Comparison of ENCODE assay signal across 13 mouse cellular contexts in genomic region chr11:87589605-87590004, GRCm38 (mm10). TPM values are rescaled to one million over a fixed set of nuclear protein-coding genes. Genes with fewer than 3 reads are reported as not detected.
A peak's percentile ranks its signal among the peaks of the same experiment; 100 is the strongest.
DNase-seq lines count a peak whose midpoint lies in the region; ATAC-seq and TF ChIP-seq lines count a peak whose summit lies in the region.
"Had no signal": no experiment of that assay in that cellular context is flagged by ENCODE, and none has a peak within 500 bp of the region (broad histone marks: within the 10 kb centered on the region; RNA-seq: fewer than 3 reads in every experiment).

No protein-coding gene starts in this region.

- H3K4me3 ChIP-seq in forebrain, embryonic 13.5 days, result no peak overlapping the region
- no peak overlapping the region; the same call in 1 of the 2 replicates for H3K4me3 ChIP-seq in forebrain, embryonic 11.5 days (ENCODE audit: low read depth, low read length)
- no peak overlapping the region for H3K4me3 ChIP-seq in lung, adult 2 months (replicated peaks; ENCODE audit: extremely low read depth, low read depth, low read length)
- no peak overlapping the region for H3K4me3 ChIP-seq in embryonic facial prominence, embryonic 15.5 days (replicated peaks)
- H3K4me3 ChIP-seq in liver, embryonic 12.5 days, result no peak overlapping the region

- H3K9me3 ChIP-seq in forebrain, embryonic 13.5 days (replicated peaks), result no peaks in the 10 kb centered on the region
- no peaks in the 10 kb centered on the region for H3K9me3 ChIP-seq in forebrain, embryonic 11.5 days (ENCODE audit: control insufficient read depth, low read length)
- no peaks in the 10 kb centered on the region for H3K9me3 ChIP-seq in embryonic facial prominence, embryonic 15.5 days (replicated peaks)
- H3K9me3 ChIP-seq in liver, embryonic 12.5 days (replicated peaks), result no peaks in the 10 kb centered on the region

- ATAC-seq in forebrain, embryonic 13.5 days, result no peak
- no peak for ATAC-seq in forebrain, embryonic 11.5 days (replicated peaks; ENCODE audit: low FRiP score)
- no peak for ATAC-seq in embryonic facial prominence, embryonic 15.5 days (ENCODE audit: insufficient number of reproducible peaks, low FRiP score, low TSS enrichment, low read depth)
- ATAC-seq in liver, embryonic 12.5 days, result no peak
- no peak for ATAC-seq in frontal cortex, adult (ENCODE audit: low TSS enrichment)

- H3K36me3 ChIP-seq in forebrain, embryonic 13.5 days (ENCODE audit: poor library complexity, severe bottlenecking), result peaks cover 4% of the 10 kb centered on the region; the same call in 1 of the 2 replicates
- H3K36me3 ChIP-seq in forebrain, embryonic 11.5 days (ENCODE audit: control insufficient read depth, insufficient read depth, low read length), result no peaks in the 10 kb centered on the region; the same call in 1 of the 2 replicates
- peaks cover 7% of the 10 kb centered on the region; the same call in 1 of the 2 replicates for H3K36me3 ChIP-seq in embryonic facial prominence, embryonic 15.5 days
- peaks cover 9% of the 10 kb centered on the region for H3K36me3 ChIP-seq in liver, embryonic 12.5 days

- no peak for DNase-seq in forebrain, embryonic 11.5 days (ENCODE audit: low spot score)
- no peak for DNase-seq in lung, adult 2 months
- DNase-seq in lung, postnatal 10 days, result no peak
- DNase-seq in thymus, postnatal 14 days, result no peak
- DNase-seq: adrenal gland, postnatal 14 days; B cell, adult 2 months; cerebellum, adult 8-10 months; kidney, postnatal 4 days had no signal

- H3K9ac ChIP-seq in forebrain, embryonic 13.5 days, result peak overlapping the region; percentile 87; the same call in 1 of the 2 replicates
- H3K9ac ChIP-seq in forebrain, embryonic 11.5 days (ENCODE audit: low read length), result no peak overlapping the region
- no peak overlapping the region for H3K9ac ChIP-seq in embryonic facial prominence, embryonic 15.5 days
- no peak overlapping the region for H3K9ac ChIP-seq in liver, embryonic 12.5 days

- WGBS in forebrain, embryonic 13.5 days, result 91% methylated on average over 8 of the region's 8 CpGs
- WGBS in forebrain, embryonic 11.5 days, result 94% methylated on average over 8 of the region's 8 CpGs
- WGBS in lung, adult 2 months, result 83% methylated on average over 8 of the region's 8 CpGs
- WGBS in embryonic facial prominence, embryonic 15.5 days, result 88% methylated on average over 8 of the region's 8 CpGs
- WGBS in liver, embryonic 12.5 days (ENCODE audit: insufficient replicate concordance), result 87% methylated on average over 8 of the region's 8 CpGs

- no peak for TF ChIP-seq CTCF in lung, adult 2 months (IDR thresholded peaks at IDR 0.05; ENCODE audit: insufficient read depth, low read length)

- 0 out of 2 replicates have a peak, but pooled peaks have one; percentile 0 for TF ChIP-seq POLR2A in lung, adult 2 months (IDR thresholded peaks at IDR 0.05; ENCODE audit: borderline replicate concordance, extremely low read depth, low read depth, low read length)

- H3K27ac ChIP-seq in forebrain, embryonic 13.5 days, result no peak overlapping the region
- H3K27ac ChIP-seq in forebrain, embryonic 11.5 days (ENCODE audit: low read depth, low read length), result no peak overlapping the region
- no peak overlapping the region for H3K27ac ChIP-seq in embryonic facial prominence, embryonic 15.5 days (replicated peaks)
- no peak overlapping the region for H3K27ac ChIP-seq in liver, embryonic 12.5 days

- H3K4me1 ChIP-seq in forebrain, embryonic 13.5 days, result peaks cover 41% of the 10 kb centered on the region
- H3K4me1 ChIP-seq in forebrain, embryonic 11.5 days (replicated peaks; ENCODE audit: control insufficient read depth, insufficient read depth, low read length), result peaks cover 17% of the 10 kb centered on the region; the same call in 1 of the 2 replicates
- peaks cover 10% of the 10 kb centered on the region for H3K4me1 ChIP-seq in lung, adult 2 months (ENCODE audit: control insufficient read depth, insufficient read depth, low read length)
- H3K4me1 ChIP-seq in embryonic facial prominence, embryonic 15.5 days, result peaks cover 37% of the 10 kb centered on the region
- H3K4me1 ChIP-seq in liver, embryonic 12.5 days, result peaks cover 40% of the 10 kb centered on the region

- H3K27me3 ChIP-seq in forebrain, embryonic 13.5 days, result no peaks in the 10 kb centered on the region
- no peaks in the 10 kb centered on the region for H3K27me3 ChIP-seq in forebrain, embryonic 11.5 days (ENCODE audit: control insufficient read depth, insufficient read depth, low read length)
- no peaks in the 10 kb centered on the region for H3K27me3 ChIP-seq in embryonic facial prominence, embryonic 15.5 days
- no peaks in the 10 kb centered on the region for H3K27me3 ChIP-seq in liver, embryonic 12.5 days (replicated peaks)

- peak overlapping the region; percentile 91; the same call in 1 of the 2 replicates for H3K4me2 ChIP-seq in forebrain, embryonic 13.5 days
- no peak overlapping the region for H3K4me2 ChIP-seq in forebrain, embryonic 11.5 days (ENCODE audit: low read depth, low read length, severe bottlenecking)
- peak overlapping the region; percentile 71; the same call in 1 of the 2 replicates for H3K4me2 ChIP-seq in embryonic facial prominence, embryonic 15.5 days (replicated peaks)
- peak overlapping the region; percentile 89; the same call in 1 of the 2 replicates for H3K4me2 ChIP-seq in liver, embryonic 12.5 days

RNA-seq across cellular contexts. Expression of gene Mtmr4, which starts 2.4 kb away (rescaled TPM):
- 49.2 and 54.6 TPM in 2 replicates for polyA plus RNA-seq in forebrain, embryonic 13.5 days (2015; fragmentation: Nextera tagmentation; extraction: Ambion mirVana)
- polyA plus RNA-seq in forebrain, embryonic 11.5 days (2014; fragmentation: Nextera tagmentation; extraction: Ambion mirVana), result 72.2 and 75.6 TPM in 2 replicates
- 21.0 and 22.1 TPM in 2 replicates for polyA plus RNA-seq in lung, adult 2 months (2012; rRNA removed)
- 25.7 and 27.4 TPM in 2 replicates for polyA plus RNA-seq in embryonic facial prominence, embryonic 15.5 days (2015; fragmentation: Nextera tagmentation; extraction: Ambion mirVana)
- 17.5 and 19.3 TPM in 2 replicates for polyA plus RNA-seq in liver, embryonic 12.5 days (2016; fragmentation: Nextera tagmentation; extraction: Ambion mirVana)

RNA-seq across cellular contexts. Expression of gene Sept4, which starts 20.9 kb away (rescaled TPM):
- polyA plus RNA-seq in forebrain, embryonic 13.5 days (2015; fragmentation: Nextera tagmentation; extraction: Ambion mirVana), result 12.0 and 13.4 TPM in 2 replicates
- 8.0 and 8.8 TPM in 2 replicates for polyA plus RNA-seq in forebrain, embryonic 11.5 days (2014; fragmentation: Nextera tagmentation; extraction: Ambion mirVana)
- 149 and 238 TPM in 2 replicates for polyA plus RNA-seq in lung, adult 2 months (2012; rRNA removed)
- 33.0 and 37.9 TPM in 2 replicates for polyA plus RNA-seq in embryonic facial prominence, embryonic 15.5 days (2015; fragmentation: Nextera tagmentation; extraction: Ambion mirVana)
- 10.0 and 10.1 TPM in 2 replicates for polyA plus RNA-seq in liver, embryonic 12.5 days (2016; fragmentation: Nextera tagmentation; extraction: Ambion mirVana)

RNA-seq across cellular contexts. Expression of gene Gm11492, which starts 23.2 kb away (rescaled TPM):
- not detected in 2 replicates for polyA plus RNA-seq in forebrain, embryonic 13.5 days (2015; fragmentation: Nextera tagmentation; extraction: Ambion mirVana)
- not detected in 2 replicates for polyA plus RNA-seq in forebrain, embryonic 11.5 days (2014; fragmentation: Nextera tagmentation; extraction: Ambion mirVana)
- not detected in 2 replicates for polyA plus RNA-seq in lung, adult 2 months (2012; rRNA removed)
- polyA plus RNA-seq in embryonic facial prominence, embryonic 15.5 days (2015; fragmentation: Nextera tagmentation; extraction: Ambion mirVana), result not detected in 2 replicates
- not detected in 2 replicates for polyA plus RNA-seq in liver, embryonic 12.5 days (2016; fragmentation: Nextera tagmentation; extraction: Ambion mirVana)
- polyA plus RNA-seq: embryonic facial prominence, embryonic 14.5 days had no signal

RNA-seq across cellular contexts. Expression of gene Hsf5, which starts 27.4 kb away (rescaled TPM):
- polyA plus RNA-seq in forebrain, embryonic 13.5 days (2015; fragmentation: Nextera tagmentation; extraction: Ambion mirVana), result 0.27 and 0.53 TPM in 2 replicates
- polyA plus RNA-seq in forebrain, embryonic 11.5 days (2014; fragmentation: Nextera tagmentation; extraction: Ambion mirVana), result 0.37 and 0.52 TPM in 2 replicates
- 0.02 TPM in 1 of 2 replicates, not detected in the other for polyA plus RNA-seq in lung, adult 2 months (2012; rRNA removed)
- polyA plus RNA-seq in embryonic facial prominence, embryonic 15.5 days (2015; fragmentation: Nextera tagmentation; extraction: Ambion mirVana), result 0.25 and 0.35 TPM in 2 replicates
- 0.02 and 0.05 TPM in 2 replicates for polyA plus RNA-seq in liver, embryonic 12.5 days (2016; fragmentation: Nextera tagmentation; extraction: Ambion mirVana)
